Mouse (Mus musculus): ENCODE data around the gene Gm11555.

DNA sequence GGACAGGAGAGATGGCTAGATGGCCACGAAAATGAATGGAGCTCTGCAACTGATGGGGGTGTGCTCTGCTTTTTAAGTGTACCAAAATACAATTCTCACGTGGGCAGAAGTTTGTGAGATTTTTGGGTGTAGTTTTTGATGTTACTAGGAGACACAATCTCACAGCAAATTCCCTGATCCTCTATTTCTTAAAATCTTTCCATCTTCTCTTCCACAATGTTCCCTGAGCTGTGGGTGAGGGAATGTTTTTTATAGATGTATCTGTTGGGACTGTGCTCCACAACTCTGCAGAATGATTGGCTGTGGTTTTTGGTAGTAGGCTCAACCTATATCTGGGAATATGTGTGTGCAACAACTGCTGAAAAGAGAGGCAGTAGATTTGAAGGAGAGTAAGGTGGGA is 16.7 kb downstream of the Gm11555 start:
- TF ChIP-seq CTCF (IDR thresholded peaks at IDR 0.05 in 2 of 3, conservative IDR thresholded peaks at IDR 0.05 in 1 of 3; ENCODE audit: control insufficient read depth in 1 of 3, insufficient read depth in 1 of 3, low read depth in 2 of 3, low read length in 3 of 3, poor library complexity in 1 of 3, severe bottlenecking in 1 of 3) (no peak), MAFK (IDR thresholded peaks at IDR 0.05; ENCODE audit: borderline replicate concordance, low read depth, low read length) (no peak), RCOR1 (IDR thresholded peaks at IDR 0.05; ENCODE audit: low read depth, low read length) (no peak)

Data from MEL (cell line).